In the genomic region with DNA sequence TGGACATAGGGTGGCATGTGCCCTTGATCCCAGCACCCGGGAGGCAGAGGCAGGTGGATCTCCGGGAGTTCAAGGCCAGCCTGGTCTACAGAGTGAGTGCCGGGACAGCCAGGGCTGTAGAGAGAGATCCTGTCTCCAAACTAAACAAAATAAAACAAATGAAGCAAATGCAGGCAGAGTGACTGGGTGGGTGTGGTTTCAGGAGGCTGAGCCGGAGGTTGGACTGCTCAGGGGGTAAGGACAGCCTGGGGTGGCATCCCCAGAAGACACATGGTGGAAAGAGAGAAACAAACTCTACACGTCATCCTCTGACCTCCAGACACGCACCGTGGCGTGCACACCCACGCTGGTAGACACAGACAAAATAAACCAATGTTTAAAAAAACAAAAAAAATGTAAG, we compare ENCODE assay signal across 28 mouse cellular contexts. TPM values are rescaled to one million over a fixed set of nuclear protein-coding genes. Genes with fewer than 3 reads are reported as not detected.
DNase-seq lines count a peak whose midpoint lies in the region; ATAC-seq and TF ChIP-seq lines count a peak whose summit lies in the region.
"Had no signal": no experiment of that assay in that cellular context is flagged by ENCODE, and none has a peak within 500 bp of the region (broad histone marks: within the 10 kb centered on the region; RNA-seq: fewer than 3 reads in every experiment).

No protein-coding gene starts in this region.

- no peaks in the 10 kb centered on the region for H3K27me3 ChIP-seq in hindbrain, postnatal 0 days (ENCODE audit: insufficient read depth, low read length)
- H3K27me3 ChIP-seq in hindbrain, embryonic 10.5 days (ENCODE audit: insufficient read depth, poor library complexity, severe bottlenecking) = no peaks in the 10 kb centered on the region
- H3K27me3 ChIP-seq in lung, embryonic 15.5 days = no peaks in the 10 kb centered on the region
- no peaks in the 10 kb centered on the region for H3K27me3 ChIP-seq in embryonic facial prominence, embryonic 15.5 days
- H3K27me3 ChIP-seq: embryonic facial prominence, embryonic 12.5 days; heart, embryonic 13.5 days; hindbrain, embryonic 15.5 days; intestine, embryonic 15.5 days; limb, embryonic 13.5 days; neural tube, embryonic 13.5 days; stomach, embryonic 15.5 days had no signal

- TF ChIP-seq CTCF in hindbrain, postnatal 0 days (IDR thresholded peaks at IDR 0.05; ENCODE audit: low read depth) = no peak
- no peak for TF ChIP-seq CTCF in lung, adult 2 months (IDR thresholded peaks at IDR 0.05; ENCODE audit: insufficient read depth, low read length)

- no peak for DNase-seq in hindbrain, postnatal 0 days (ENCODE audit: low spot score)
- no peak for DNase-seq in hindbrain, embryonic 10.5 days (ENCODE audit: low spot score)
- no peak for DNase-seq in lung, adult 2 months
- DNase-seq in ES-CJ7 (ENCODE audit: low read depth, low spot score) = peak; percentile 65
- DNase-seq in layer of hippocampus, postnatal 14 days (ENCODE audit: low spot score in 2 of 2) = no peak
- DNase-seq: adrenal gland, postnatal 10 days; cerebellum, adult 8-10 months; cerebellum, postnatal 36 days; gastrocnemius, adult 2 months; gastrocnemius, postnatal 36 days; heart, adult 2 months; heart, postnatal 10 days; kidney, postnatal 25 days; right cerebral cortex, postnatal 25 days had no signal

- peak; percentile 35; the same call in 1 of the 2 replicates for ATAC-seq in hindbrain, postnatal 0 days
- ATAC-seq in lung, embryonic 15.5 days (ENCODE audit: borderline replicate concordance, extremely low read depth, low FRiP score, low TSS enrichment) = 0 out of 2 replicates have a peak, but pooled peaks have one; percentile 23
- ATAC-seq in embryonic facial prominence, embryonic 15.5 days (ENCODE audit: insufficient number of reproducible peaks, low FRiP score, low TSS enrichment, low read depth) = no peak
- ATAC-seq: forebrain, embryonic 16.5 days; intestine, embryonic 15.5 days; midbrain, embryonic 16.5 days had no signal

- H3K4me1 ChIP-seq in hindbrain, postnatal 0 days (ENCODE audit: insufficient read depth, low read length) = no peaks in the 10 kb centered on the region
- H3K4me1 ChIP-seq in hindbrain, embryonic 10.5 days (replicated peaks) = no peaks in the 10 kb centered on the region
- H3K4me1 ChIP-seq in lung, embryonic 15.5 days = peaks cover 9% of the 10 kb centered on the region
- no peaks in the 10 kb centered on the region for H3K4me1 ChIP-seq in lung, adult 2 months (ENCODE audit: control insufficient read depth, insufficient read depth, low read length)
- no peaks in the 10 kb centered on the region for H3K4me1 ChIP-seq in embryonic facial prominence, embryonic 15.5 days
- H3K4me1 ChIP-seq: embryonic facial prominence, embryonic 12.5 days; hindbrain, embryonic 15.5 days; intestine, embryonic 15.5 days; limb, embryonic 13.5 days; neural tube, embryonic 13.5 days; stomach, embryonic 15.5 days had no signal

- H3K36me3 ChIP-seq in hindbrain, postnatal 0 days (ENCODE audit: insufficient read depth, low read length) = no peaks in the 10 kb centered on the region
- no peaks in the 10 kb centered on the region for H3K36me3 ChIP-seq in hindbrain, embryonic 10.5 days
- no peaks in the 10 kb centered on the region for H3K36me3 ChIP-seq in lung, embryonic 15.5 days
- no peaks in the 10 kb centered on the region for H3K36me3 ChIP-seq in embryonic facial prominence, embryonic 15.5 days
- H3K36me3 ChIP-seq: embryonic facial prominence, embryonic 12.5 days; heart, embryonic 13.5 days; hindbrain, embryonic 15.5 days; intestine, embryonic 15.5 days; limb, embryonic 13.5 days; neural tube, embryonic 13.5 days; stomach, embryonic 15.5 days had no signal

- no peak for TF ChIP-seq POLR2A in lung, adult 2 months (IDR thresholded peaks at IDR 0.05; ENCODE audit: borderline replicate concordance, extremely low read depth, low read depth, low read length)

- no peak overlapping the region for H3K4me3 ChIP-seq in hindbrain, postnatal 0 days (ENCODE audit: low read length)
- no peak overlapping the region for H3K4me3 ChIP-seq in hindbrain, embryonic 10.5 days
- no peak overlapping the region for H3K4me3 ChIP-seq in lung, embryonic 15.5 days
- H3K4me3 ChIP-seq in lung, adult 2 months (replicated peaks; ENCODE audit: extremely low read depth, low read depth, low read length) = no peak overlapping the region
- H3K4me3 ChIP-seq in embryonic facial prominence, embryonic 15.5 days (replicated peaks) = no peak overlapping the region
- H3K4me3 ChIP-seq: embryonic facial prominence, embryonic 12.5 days; erythroblast, embryonic 14.5 days; gastrocnemius, adult 2 months; heart, adult 2 months; heart, embryonic 13.5 days; hindbrain, embryonic 15.5 days; intestine, embryonic 15.5 days; limb, embryonic 13.5 days; neural tube, embryonic 13.5 days; stomach, embryonic 15.5 days had no signal

- no peak overlapping the region for H3K27ac ChIP-seq in hindbrain, postnatal 0 days
- no peak overlapping the region for H3K27ac ChIP-seq in hindbrain, embryonic 10.5 days
- no peak overlapping the region for H3K27ac ChIP-seq in lung, embryonic 15.5 days
- no peak overlapping the region for H3K27ac ChIP-seq in embryonic facial prominence, embryonic 15.5 days (replicated peaks)
- H3K27ac ChIP-seq: embryonic facial prominence, embryonic 12.5 days; gastrocnemius, adult 2 months; heart, adult 2 months; heart, embryonic 13.5 days; hindbrain, embryonic 15.5 days; intestine, embryonic 15.5 days; limb, embryonic 13.5 days; neural tube, embryonic 13.5 days; stomach, embryonic 15.5 days had no signal

- no peaks in the 10 kb centered on the region for H3K9me3 ChIP-seq in hindbrain, postnatal 0 days (ENCODE audit: low read length)
- no peaks in the 10 kb centered on the region for H3K9me3 ChIP-seq in hindbrain, embryonic 10.5 days
- H3K9me3 ChIP-seq in lung, embryonic 15.5 days = no peaks in the 10 kb centered on the region
- no peaks in the 10 kb centered on the region for H3K9me3 ChIP-seq in embryonic facial prominence, embryonic 15.5 days (replicated peaks)
- H3K9me3 ChIP-seq: embryonic facial prominence, embryonic 12.5 days; heart, embryonic 13.5 days; hindbrain, embryonic 15.5 days; intestine, embryonic 15.5 days; limb, embryonic 13.5 days; neural tube, embryonic 13.5 days; stomach, embryonic 15.5 days had no signal

- 74% methylated on average over 9 of the region's 9 CpGs for WGBS in hindbrain, postnatal 0 days
- 77% methylated on average over 9 of the region's 9 CpGs for WGBS in hindbrain, embryonic 10.5 days
- 39% methylated on average over 9 of the region's 9 CpGs for WGBS in lung, embryonic 15.5 days
- 52% methylated on average over 9 of the region's 9 CpGs for WGBS in lung, adult 2 months
- 63% methylated on average over 9 of the region's 9 CpGs for WGBS in embryonic facial prominence, embryonic 15.5 days

- no peak overlapping the region for H3K9ac ChIP-seq in hindbrain, postnatal 0 days (replicated peaks; ENCODE audit: low read length)
- no peak overlapping the region for H3K9ac ChIP-seq in lung, embryonic 15.5 days
- no peak overlapping the region for H3K9ac ChIP-seq in embryonic facial prominence, embryonic 15.5 days
- H3K9ac ChIP-seq: embryonic facial prominence, embryonic 12.5 days; heart, embryonic 13.5 days; hindbrain, embryonic 15.5 days; intestine, embryonic 15.5 days; limb, embryonic 13.5 days; neural tube, embryonic 13.5 days; stomach, embryonic 15.5 days had no signal

- H3K4me2 ChIP-seq in hindbrain, postnatal 0 days (ENCODE audit: low read depth, low read length) = no peak overlapping the region
- no peak overlapping the region for H3K4me2 ChIP-seq in lung, embryonic 15.5 days
- H3K4me2 ChIP-seq in embryonic facial prominence, embryonic 15.5 days (replicated peaks) = peak overlapping the region; percentile 5; the same call in 1 of the 2 replicates
- H3K4me2 ChIP-seq: embryonic facial prominence, embryonic 12.5 days; heart, embryonic 13.5 days; hindbrain, embryonic 15.5 days; intestine, embryonic 15.5 days; limb, embryonic 13.5 days; liver, embryonic 11.5 days; midbrain, embryonic 11.5 days; neural tube, embryonic 13.5 days; stomach, embryonic 15.5 days had no signal

RNA-seq across cellular contexts. Expression of a gene that starts 24.4 kb away (rescaled TPM):
- 2.4 and 4.0 TPM in 2 replicates for total RNA-seq in hindbrain, postnatal 0 days (2014; rRNA removed)
- polyA plus RNA-seq in hindbrain, postnatal 0 days (2015; fragmentation: Nextera tagmentation; extraction: Ambion mirVana) = 8.2 and 9.1 TPM in 2 replicates
- polyA plus RNA-seq in hindbrain, embryonic 10.5 days (2016; fragmentation: Nextera tagmentation; extraction: Ambion mirVana) = 23.7 and 25.1 TPM in 2 replicates
- 31.5 and 33.8 TPM in 2 replicates for polyA plus RNA-seq in lung, embryonic 15.5 days (2015; fragmentation: Nextera tagmentation; extraction: Ambion mirVana)
- polyA plus RNA-seq in lung, adult 2 months (2012; rRNA removed) = 27.8 and 30.1 TPM in 2 replicates
- polyA plus RNA-seq in embryonic facial prominence, embryonic 15.5 days (2015; fragmentation: Nextera tagmentation; extraction: Ambion mirVana) = 52.3 and 54.7 TPM in 2 replicates
- 1 to 10 TPM; 4.6 to 5.2 TPM for total RNA-seq in layer of hippocampus, postnatal 14 days (2021)
